Mouse (Mus musculus): ENCODE results near the gene Zfp541. TPM values are rescaled to one million over a fixed set of nuclear protein-coding genes. Genes with fewer than 3 reads are reported as not detected.

Zfp541 gene
- polyA plus RNA-seq, 1 experiment, result not detected

DNA sequence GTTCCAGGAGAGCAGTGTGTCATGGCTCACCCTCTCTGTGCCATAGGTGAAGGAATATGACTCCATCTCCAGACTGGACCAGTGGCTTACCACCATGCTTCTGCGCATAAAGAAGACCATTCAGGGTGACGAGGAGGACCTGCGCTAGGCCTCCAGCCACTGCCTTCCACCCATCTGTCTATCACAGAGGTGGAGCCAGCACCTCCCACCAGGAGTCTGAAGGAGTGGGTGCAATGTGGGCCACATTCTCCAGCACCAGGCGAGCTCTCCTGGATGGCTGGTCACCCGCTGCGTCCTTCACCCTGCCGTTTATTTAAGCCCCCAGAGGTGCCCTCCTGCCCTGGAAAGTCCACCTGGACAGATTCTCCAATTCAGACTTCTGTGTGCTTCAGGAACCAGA is 54.8 kb downstream of the Zfp541 start:
- Histone ChIP-seq H3K27me3 (ENCODE audit: control insufficient read depth, insufficient read depth, insufficient read length) (no peaks in the 10 kb centered on the region), H3K36me3 (ENCODE audit: control insufficient read depth, insufficient read depth) (peaks cover 5% of the 10 kb centered on the region), H3K79me2 (ENCODE audit: control insufficient read depth, insufficient read depth) (no peaks in the 10 kb centered on the region), H3ac (ENCODE audit: control insufficient read depth, insufficient read length, low read depth) (no peak overlapping the region), H3K4me3 (ENCODE audit: insufficient read depth, poor library complexity, severe bottlenecking) (no peak overlapping the region), H3K79me3 (ENCODE audit: low read depth) (no peaks in the 10 kb centered on the region)
- no peak for TF ChIP-seq MYOG (IDR thresholded peaks at IDR 0.05; ENCODE audit: control insufficient read depth, extremely low read depth, insufficient read length)
- no peak for TF ChIP-seq MYOD1 (IDR thresholded peaks at IDR 0.05; ENCODE audit: control insufficient read depth, insufficient read length, low read depth)
- no peak for TF ChIP-seq CTCF (IDR thresholded peaks at IDR 0.05; ENCODE audit: control insufficient read depth, insufficient read depth, insufficient read length)
- TF ChIP-seq USF1 (IDR thresholded peaks at IDR 0.05; ENCODE audit: low read depth), result no peak
- no peak for TF ChIP-seq MAX (IDR thresholded peaks at IDR 0.05)
- TF ChIP-seq CEBPB (IDR thresholded peaks at IDR 0.05; ENCODE audit: low read depth), result no peak
- no peak for TF ChIP-seq FOSL1 (IDR thresholded peaks at IDR 0.05; ENCODE audit: insufficient read depth, low read length, poor library complexity, severe bottlenecking)

GRCm38 (mm10) chr7:16117100-16117499 is 55.5 kb downstream of the Zfp541 start:
- Histone ChIP-seq H3ac (ENCODE audit: control insufficient read depth, insufficient read length, low read depth) (no peak overlapping the region), H3K4me3 (ENCODE audit: insufficient read depth, poor library complexity, severe bottlenecking) (no peak overlapping the region), H3K36me3 (ENCODE audit: control insufficient read depth, insufficient read depth) (peaks cover 5% of the 10 kb centered on the region), H3K79me2 (ENCODE audit: control insufficient read depth, insufficient read depth) (no peaks in the 10 kb centered on the region), H3K79me3 (ENCODE audit: low read depth) (no peaks in the 10 kb centered on the region), H3K27me3 (ENCODE audit: control insufficient read depth, insufficient read depth, insufficient read length) (no peaks in the 10 kb centered on the region)
- TF ChIP-seq MYOD1 (IDR thresholded peaks at IDR 0.05; ENCODE audit: control insufficient read depth, insufficient read length, low read depth) (no peak), FOSL1 (IDR thresholded peaks at IDR 0.05; ENCODE audit: insufficient read depth, low read length, poor library complexity, severe bottlenecking) (no peak), MAX (IDR thresholded peaks at IDR 0.05) (no peak), CEBPB (IDR thresholded peaks at IDR 0.05; ENCODE audit: low read depth) (no peak), MYOG (IDR thresholded peaks at IDR 0.05; ENCODE audit: control insufficient read depth, extremely low read depth, insufficient read length) (no peak), USF1 (IDR thresholded peaks at IDR 0.05; ENCODE audit: low read depth) (no peak), CTCF (IDR thresholded peaks at IDR 0.05; ENCODE audit: control insufficient read depth, insufficient read depth, insufficient read length) (no peak)

DNA sequence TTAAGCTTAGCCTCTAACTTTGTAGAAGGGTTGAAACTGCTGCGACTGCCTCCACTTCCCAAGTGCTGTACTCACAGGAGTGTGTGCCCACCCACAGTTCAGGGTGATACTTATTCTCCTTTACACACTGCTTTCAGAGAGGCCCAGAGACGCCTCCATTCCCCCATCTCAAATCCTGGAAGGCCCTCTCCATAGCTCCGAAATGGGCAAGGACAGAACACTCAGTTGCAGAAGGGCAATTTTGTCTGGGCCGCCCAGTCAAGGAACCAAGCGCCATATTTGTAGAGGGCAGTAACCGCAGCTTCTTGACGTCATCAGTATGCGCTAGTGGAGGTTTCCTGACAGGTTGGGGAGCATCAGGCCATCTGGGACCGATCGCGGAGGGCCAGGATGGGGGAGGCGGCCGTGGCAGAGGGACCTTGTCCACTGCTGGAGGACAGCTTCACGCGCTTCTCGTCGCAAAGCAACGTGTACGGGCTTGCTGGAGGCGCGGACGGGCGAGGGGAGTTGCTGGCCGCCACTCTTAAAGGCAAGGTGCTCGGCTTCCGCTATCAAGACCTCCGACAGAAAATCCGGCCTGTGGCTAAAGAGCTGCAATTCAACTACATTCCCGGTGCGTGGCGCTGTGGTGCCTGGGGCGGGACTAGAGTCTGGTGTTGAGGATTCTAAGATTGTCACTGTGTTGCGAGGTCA is 58.1 kb downstream of the Zfp541 start, which contains the start of gene Kptn:
Kptn (plus strand) TSS at position 327 of the 693 bp plus-strand sequence.
- H3K4me3 ChIP-seq (ENCODE audit: insufficient read depth, poor library complexity, severe bottlenecking), result peak within 1 kb of the TSS; percentile 44
- H3K36me3 ChIP-seq (ENCODE audit: control insufficient read depth, insufficient read depth), result peaks cover 5% of the 10 kb centered on the region
- TF ChIP-seq MYOD1 (IDR thresholded peaks at IDR 0.05; ENCODE audit: control insufficient read depth, insufficient read length, low read depth) (no peak), CTCF (IDR thresholded peaks at IDR 0.05; ENCODE audit: control insufficient read depth, insufficient read depth, insufficient read length) (peak; percentile 74), CEBPB (IDR thresholded peaks at IDR 0.05; ENCODE audit: low read depth) (no peak), USF1 (IDR thresholded peaks at IDR 0.05; ENCODE audit: low read depth) (no peak), MAX (IDR thresholded peaks at IDR 0.05) (no peak), MYOG (IDR thresholded peaks at IDR 0.05; ENCODE audit: control insufficient read depth, extremely low read depth, insufficient read length) (no peak), FOSL1 (IDR thresholded peaks at IDR 0.05; ENCODE audit: insufficient read depth, low read length, poor library complexity, severe bottlenecking) (no peak)
- H3K79me3 ChIP-seq (ENCODE audit: low read depth), result no peaks in the 10 kb centered on the region
- no peaks in the 10 kb centered on the region for H3K27me3 ChIP-seq (ENCODE audit: control insufficient read depth, insufficient read depth, insufficient read length)
- H3K79me2 ChIP-seq (ENCODE audit: control insufficient read depth, insufficient read depth), result no peaks in the 10 kb centered on the region
- H3ac ChIP-seq (ENCODE audit: control insufficient read depth, insufficient read length, low read depth), result peak within 1 kb of the TSS; percentile 82

GRCm38 (mm10) chr7:16120262-16120600 is 58.6 kb downstream of the Zfp541 start:
- Histone ChIP-seq H3K79me2 (ENCODE audit: control insufficient read depth, insufficient read depth) (no peaks in the 10 kb centered on the region), H3K4me3 (ENCODE audit: insufficient read depth, poor library complexity, severe bottlenecking) (peak overlapping the region; percentile 44), H3K79me3 (ENCODE audit: low read depth) (no peaks in the 10 kb centered on the region), H3K27me3 (ENCODE audit: control insufficient read depth, insufficient read depth, insufficient read length) (no peaks in the 10 kb centered on the region), H3K36me3 (ENCODE audit: control insufficient read depth, insufficient read depth) (peaks cover 5% of the 10 kb centered on the region), H3ac (ENCODE audit: control insufficient read depth, insufficient read length, low read depth) (peak overlapping the region; percentile 43)
- TF ChIP-seq MYOD1 (IDR thresholded peaks at IDR 0.05; ENCODE audit: control insufficient read depth, insufficient read length, low read depth) (no peak), MAX (IDR thresholded peaks at IDR 0.05) (no peak), FOSL1 (IDR thresholded peaks at IDR 0.05; ENCODE audit: insufficient read depth, low read length, poor library complexity, severe bottlenecking) (no peak), MYOG (IDR thresholded peaks at IDR 0.05; ENCODE audit: control insufficient read depth, extremely low read depth, insufficient read length) (no peak), CTCF (IDR thresholded peaks at IDR 0.05; ENCODE audit: control insufficient read depth, insufficient read depth, insufficient read length) (no peak), USF1 (IDR thresholded peaks at IDR 0.05; ENCODE audit: low read depth) (no peak), CEBPB (IDR thresholded peaks at IDR 0.05; ENCODE audit: low read depth) (no peak)

DNA sequence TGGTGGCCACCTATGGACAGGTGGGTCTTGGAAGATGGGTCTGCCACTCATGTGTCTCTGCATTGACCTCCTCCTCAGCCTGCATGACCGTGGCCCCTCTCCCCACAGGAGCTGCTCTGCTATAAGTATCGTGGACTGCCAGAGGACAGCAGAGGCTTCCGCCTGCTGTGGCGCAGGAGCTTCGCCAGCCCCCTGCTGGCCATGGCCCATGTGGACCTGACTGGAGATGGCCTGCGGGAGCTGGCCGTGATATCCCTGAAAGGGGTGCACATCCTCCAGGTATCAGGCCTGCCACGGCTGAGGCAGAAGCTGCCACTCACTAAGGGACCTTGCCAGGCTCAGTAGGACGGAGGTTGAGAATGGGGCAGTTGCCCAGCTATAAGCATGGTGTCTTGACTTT is 64.2 kb downstream of the Zfp541 start:
- H3K79me3 ChIP-seq (ENCODE audit: low read depth), result no peaks in the 10 kb centered on the region
- no peaks in the 10 kb centered on the region for H3K36me3 ChIP-seq (ENCODE audit: control insufficient read depth, insufficient read depth)
- H3ac ChIP-seq (ENCODE audit: control insufficient read depth, insufficient read length, low read depth), result no peak overlapping the region
- no peaks in the 10 kb centered on the region for H3K79me2 ChIP-seq (ENCODE audit: control insufficient read depth, insufficient read depth)
- H3K27me3 ChIP-seq (ENCODE audit: control insufficient read depth, insufficient read depth, insufficient read length), result peaks cover 7% of the 10 kb centered on the region
- TF ChIP-seq MYOD1 (IDR thresholded peaks at IDR 0.05; ENCODE audit: control insufficient read depth, insufficient read length, low read depth) (no peak), CEBPB (IDR thresholded peaks at IDR 0.05; ENCODE audit: low read depth) (no peak), FOSL1 (IDR thresholded peaks at IDR 0.05; ENCODE audit: insufficient read depth, low read length, poor library complexity, severe bottlenecking) (no peak), CTCF (IDR thresholded peaks at IDR 0.05; ENCODE audit: control insufficient read depth, insufficient read depth, insufficient read length) (no peak), MYOG (IDR thresholded peaks at IDR 0.05; ENCODE audit: control insufficient read depth, extremely low read depth, insufficient read length) (no peak), MAX (IDR thresholded peaks at IDR 0.05) (no peak), USF1 (IDR thresholded peaks at IDR 0.05; ENCODE audit: low read depth) (no peak)
- H3K4me3 ChIP-seq (ENCODE audit: insufficient read depth, poor library complexity, severe bottlenecking), result no peak overlapping the region

Data from C2C12 (cell line).